Mouse (Mus musculus) MEL (cell line): ENCODE measurements around the gene Tcf7l2. TPM values are rescaled to one million over a fixed set of nuclear protein-coding genes. Genes with fewer than 3 reads are reported as not detected.
A peak's percentile ranks its signal among the peaks of the same experiment; 100 is the strongest.

Experiments used
- DNase-seq: peaks from one replicate; pipeline ENCODE4 v3.0.0; 2011; ENCODE audit warnings: low read depth, low spot score
- H3K27ac ChIP-seq: 2 replicates; pipeline ENCODE4 v1.5.1; 2012; ENCODE audit warnings: low read depth, mild to moderate bottlenecking, control low read depth, low read length, moderate library complexity; ENCODE audit not compliant: control insufficient read depth
- H3K27me3 ChIP-seq, 2 experiments: fragments of 150-350 bp in 1 of 2; sonication (generic) in 1 of 2; 2 replicates each; pipeline ENCODE4 v1.6.1; 2012; ENCODE audit warnings: low read length in 2 of 2, mild to moderate bottlenecking in 2 of 2, improper control_type of control experiment in 1 of 2, moderate library complexity in 1 of 2; ENCODE audit not compliant: insufficient read depth in 2 of 2, control insufficient read depth in 1 of 2
- H3K36me3 ChIP-seq, 2 experiments: 2 replicates each; pipeline ENCODE4 v1.6.1; 2012 to 2014; ENCODE audit warnings: low read length in 2 of 2, improper control_type of control experiment in 1 of 2, inconsistent platforms in 1 of 2, mild to moderate bottlenecking in 1 of 2; ENCODE audit not compliant: insufficient read depth in 2 of 2, control insufficient read depth in 1 of 2
- H3K4me1 ChIP-seq, 2 experiments: fragments of 150-350 bp in 1 of 2; sonication (generic) in 1 of 2; 2 replicates each; pipeline ENCODE4 v1.6.1; 2012; ENCODE audit warnings: low read length in 2 of 2, improper control_type of control experiment in 1 of 2, mild to moderate bottlenecking in 1 of 2; ENCODE audit not compliant: insufficient read depth in 2 of 2, control insufficient read depth in 1 of 2
- H3K4me3 ChIP-seq, 2 experiments: fragments of 150-350 bp in 1 of 2; sonication (generic) in 1 of 2; 2 replicates each; pipeline ENCODE4 v1.5.1; 2012; ENCODE audit warnings: low read depth in 2 of 2, low read length in 2 of 2, mild to moderate bottlenecking in 2 of 2, moderate library complexity in 2 of 2, control low read depth in 1 of 2, improper control_type of control experiment in 1 of 2; ENCODE audit not compliant: control insufficient read depth in 1 of 2, insufficient read depth in 1 of 2
- H3K79me2 ChIP-seq: 2 replicates; pipeline ENCODE4 v1.6.1; 2012; ENCODE audit warnings: mild to moderate bottlenecking, low read length, moderate library complexity; ENCODE audit not compliant: control insufficient read depth, poor library complexity, insufficient read depth
- H3K9ac ChIP-seq: 2 replicates; pipeline ENCODE4 v1.6.1; 2012; ENCODE audit warnings: low read depth, mild to moderate bottlenecking, control low read depth, low read length, moderate library complexity; ENCODE audit not compliant: control insufficient read depth, poor library complexity, severe bottlenecking
- H3K9me3 ChIP-seq: fragments of 150-350 bp; sonication (generic); replicated peaks from 2 replicates; pipeline ENCODE4 v1.6.1; 2012; ENCODE audit warnings: mild to moderate bottlenecking, low read length, improper control_type of control experiment, moderate library complexity; ENCODE audit not compliant: insufficient read depth
- BHLHE40 ChIP-seq: IDR thresholded peaks from 2 replicates; pipeline ENCODE4 v1.6.1; 2012; ENCODE audit warnings: low read depth, mild to moderate bottlenecking, inconsistent platforms, low read length, improper control_type of control experiment, borderline replicate concordance
- CHD1 ChIP-seq: IDR thresholded peaks from 2 replicates; pipeline ENCODE4 v1.6.1; 2012; ENCODE audit warnings: low read depth, mild to moderate bottlenecking, inconsistent platforms, low read length, improper control_type of control experiment
- CHD2 ChIP-seq: IDR thresholded peaks from 2 replicates; pipeline ENCODE4 v1.6.1; 2011; ENCODE audit warnings: low read length, improper control_type of control experiment
- CTCF ChIP-seq, 3 experiments: IDR thresholded peaks in 2 of 3; conservative IDR thresholded peaks in 1 of 3; 2 replicates each; pipeline ENCODE4 v1.5.1; 2011 to 2012; ENCODE audit warnings: low read length in 3 of 3, low read depth in 2 of 3, mild to moderate bottlenecking in 2 of 3, improper control_type of control experiment in 1 of 3, inconsistent platforms in 1 of 3, mixed read lengths in 1 of 3, moderate library complexity in 1 of 3; ENCODE audit not compliant: control insufficient read depth in 1 of 3, insufficient read depth in 1 of 3, poor library complexity in 1 of 3, severe bottlenecking in 1 of 3
- ELF1 ChIP-seq: IDR thresholded peaks from 2 replicates; pipeline ENCODE4 v1.6.1; 2014; ENCODE audit warnings: low read depth, mild to moderate bottlenecking, inconsistent platforms, low read length, improper control_type of control experiment, moderate library complexity
- ETS1 ChIP-seq: IDR thresholded peaks from 2 replicates; pipeline ENCODE4 v1.6.1; 2012; ENCODE audit warnings: low read depth, mild to moderate bottlenecking, inconsistent platforms, low read length, improper control_type of control experiment, moderate library complexity
- GATA1 ChIP-seq: IDR thresholded peaks from 2 replicates; pipeline ENCODE4 v1.6.1; 2011; ENCODE audit warnings: low read depth, low read length, improper control_type of control experiment
- HCFC1 ChIP-seq: IDR thresholded peaks from 2 replicates; pipeline ENCODE4 v1.6.1; 2012; ENCODE audit warnings: low read depth, mild to moderate bottlenecking, inconsistent platforms, low read length, improper control_type of control experiment, moderate library complexity
- JUND ChIP-seq: IDR thresholded peaks from 2 replicates; pipeline ENCODE4 v1.6.1; 2011; ENCODE audit warnings: low read depth, mild to moderate bottlenecking, improper control_type of control experiment, low read length
- KAT2A ChIP-seq: conservative IDR thresholded peaks from 2 replicates; pipeline ENCODE4 v1.6.1; 2012; ENCODE audit warnings: low read depth, low read length, improper control_type of control experiment, inconsistent platforms
- MAFK ChIP-seq: IDR thresholded peaks from 2 replicates; pipeline ENCODE4 v1.6.1; 2011; ENCODE audit warnings: low read depth, mild to moderate bottlenecking, low read length, improper control_type of control experiment, borderline replicate concordance
- MAX ChIP-seq: IDR thresholded peaks from 2 replicates; pipeline ENCODE4 v1.6.1; 2011; ENCODE audit warnings: low read length, improper control_type of control experiment
- MEF2A ChIP-seq: IDR thresholded peaks from 2 replicates; pipeline ENCODE4 v1.6.1; 2014; ENCODE audit warnings: low read depth, mild to moderate bottlenecking, inconsistent platforms, low read length, improper control_type of control experiment; ENCODE audit not compliant: poor library complexity, insufficient replicate concordance, severe bottlenecking; ENCODE audit errors: extremely low read depth
- MYB ChIP-seq: IDR thresholded peaks from 2 replicates; pipeline ENCODE4 v1.6.1; 2011; ENCODE audit warnings: mild to moderate bottlenecking, low read depth, low read length, improper control_type of control experiment
- NELFE ChIP-seq: IDR thresholded peaks from 2 replicates; pipeline ENCODE4 v1.6.1; 2011; ENCODE audit warnings: low read depth, low read length, improper control_type of control experiment
- POLR2A ChIP-seq, 2 experiments: IDR thresholded peaks; 2 replicates each; pipeline ENCODE4 v1.6.1; 2011 to 2012; ENCODE audit warnings: low read length in 2 of 2, mild to moderate bottlenecking in 2 of 2, control low read depth in 1 of 2, improper control_type of control experiment in 1 of 2, low read depth in 1 of 2, moderate library complexity in 1 of 2; ENCODE audit not compliant: control insufficient read depth in 1 of 2, insufficient read depth in 1 of 2, poor library complexity in 1 of 2
- POLR2AphosphoS5 ChIP-seq: IDR thresholded peaks from 2 replicates; pipeline ENCODE4 v1.6.1; 2012; ENCODE audit warnings: low read depth, borderline replicate concordance, mild to moderate bottlenecking, inconsistent platforms, low read length, moderate library complexity, mixed read lengths
- RAD21 ChIP-seq: IDR thresholded peaks from 2 replicates; pipeline ENCODE4 v1.6.1; 2011; ENCODE audit warnings: mild to moderate bottlenecking, low read depth, low read length, improper control_type of control experiment
- RCOR1 ChIP-seq: IDR thresholded peaks from 2 replicates; pipeline ENCODE4 v1.6.1; 2012; ENCODE audit warnings: low read depth, mild to moderate bottlenecking, inconsistent platforms, low read length, improper control_type of control experiment
- SIN3A ChIP-seq: IDR thresholded peaks from 2 replicates; pipeline ENCODE4 v1.6.1; 2012; ENCODE audit warnings: low read length, improper control_type of control experiment, inconsistent platforms
- TAL1 ChIP-seq: IDR thresholded peaks from 2 replicates; pipeline ENCODE4 v1.6.1; 2012; ENCODE audit warnings: mild to moderate bottlenecking, inconsistent platforms, low read length, moderate library complexity, mixed read lengths
- TCF12 ChIP-seq: IDR thresholded peaks from 2 replicates; pipeline ENCODE4 v1.6.1; 2014; ENCODE audit warnings: low read depth, mild to moderate bottlenecking, inconsistent platforms, low read length, improper control_type of control experiment, moderate library complexity
- UBTF ChIP-seq: IDR thresholded peaks from 2 replicates; pipeline ENCODE4 v1.6.1; 2012; ENCODE audit warnings: low read depth, mild to moderate bottlenecking, inconsistent platforms, low read length, improper control_type of control experiment, moderate library complexity, borderline replicate concordance; ENCODE audit not compliant: insufficient read depth
- USF2 ChIP-seq, 2 experiments: IDR thresholded peaks; 2 replicates each; pipeline ENCODE4 v1.6.1; 2011 to 2012; ENCODE audit warnings: improper control_type of control experiment in 2 of 2, low read length in 2 of 2, borderline replicate concordance in 1 of 2, inconsistent platforms in 1 of 2, low read depth in 1 of 2, mild to moderate bottlenecking in 1 of 2; ENCODE audit not compliant: insufficient read depth in 1 of 2
- ZC3H11A ChIP-seq: IDR thresholded peaks from 2 replicates; pipeline ENCODE4 v1.6.1; 2012; ENCODE audit warnings: low read depth, mild to moderate bottlenecking, inconsistent platforms, low read length, improper control_type of control experiment
- ZKSCAN1 ChIP-seq: IDR thresholded peaks from 2 replicates; pipeline ENCODE4 v1.6.1; 2012; ENCODE audit warnings: low read depth, mild to moderate bottlenecking, inconsistent platforms, low read length, improper control_type of control experiment, moderate library complexity
- ZMIZ1 ChIP-seq: IDR thresholded peaks from 2 replicates; pipeline ENCODE4 v1.6.1; 2012; ENCODE audit warnings: low read depth, mild to moderate bottlenecking, inconsistent platforms, low read length, improper control_type of control experiment, moderate library complexity
- ZNF384 ChIP-seq: IDR thresholded peaks from 2 replicates; pipeline ENCODE4 v1.6.1; 2012; ENCODE audit warnings: low read depth, mild to moderate bottlenecking, inconsistent platforms, low read length, improper control_type of control experiment
- polyA plus RNA-seq, 2 experiments: library from polyadenylated mRNA; stranded (reverse) in 1 of 2; unstranded in 1 of 2; fragments of >175 nt in 1 of 2; fragments of >200 nt in 1 of 2; gene quantifications; 2 replicates each; pipeline versions ENCODE4 v1.2.1 to v1.2.4; 2012; ENCODE audit warnings: low replicate concordance in 2 of 2, low read depth in 1 of 2; ENCODE audit not compliant: insufficient read length in 2 of 2, insufficient read depth in 1 of 2, missing spikeins in 1 of 2
- total RNA-seq: library from RNA; depleted of rRNA; stranded (reverse); fragments of 300-350 nt; gene quantifications from 2 replicates; pipeline ENCODE4 v1.2.3, GENCODE M21; 2012

Tcf7l2 gene
- total and polyA plus RNA-seq, 3 experiments, result 0.65 to 12.8 TPM; not detected in 1

GRCm38 (mm10) chr19:55865049-55865448 lies 123.4 kb downstream of the Tcf7l2 start:
- no peaks in the 10 kb centered on the region for H3K79me2 ChIP-seq
- peaks cover 49 to 71% of the 10 kb centered on the region in 2 experiments for H3K4me1 ChIP-seq
- no peak overlapping the region for H3K4me3 ChIP-seq
- no peaks in the 10 kb centered on the region for H3K9me3 ChIP-seq
- DNase-seq, result no peak
- H3K9ac ChIP-seq, result no peak overlapping the region
- H3K36me3 ChIP-seq, result peaks cover 0 to 57% of the 10 kb centered on the region in 2 experiments; a peak in 2 of 4 replicates
- peak overlapping the region; percentile 80 for H3K27ac ChIP-seq
- no peaks in the 10 kb centered on the region for H3K27me3 ChIP-seq
- TF ChIP-seq ZKSCAN1, result no peak
- no peak for TF ChIP-seq MYB
- TF ChIP-seq GATA1, result peak; percentile 73
- no peak for TF ChIP-seq USF2 (IDR thresholded peaks at IDR 0.05; ENCODE audit: borderline replicate concordance in 1 of 2, insufficient read depth in 1 of 2, low read depth in 1 of 2, low read length in 2 of 2)
- TF ChIP-seq SIN3A, result no peak
- TF ChIP-seq JUND, result no peak
- no peak for TF ChIP-seq UBTF
- TF ChIP-seq ELF1, result no peak

- H3K9ac ChIP-seq, result peak overlapping the region; percentile 41
- peak; percentile 97 for DNase-seq
- TF ChIP-seq RCOR1 (peak; percentile 86), CHD1 (peak; percentile 27; the same call in 1 of the 2 replicates), ZMIZ1 (peak; percentile 21; the same call in 1 of the 2 replicates), TCF12 (peak; percentile 89), HCFC1 (peak; percentile 58), CHD2 (peak; percentile 7; the same call in 1 of the 2 replicates), MAX (peak; percentile 85), NELFE (peak; percentile 50; the same call in 1 of the 2 replicates), MAFK (peak; percentile 96), MEF2A (no peak), MYB (peak; percentile 94), ZNF384 (peak; percentile 4; the same call in 1 of the 2 replicates), KAT2A (no peak), POLR2A (IDR thresholded peaks at IDR 0.05; ENCODE audit: control insufficient read depth in 1 of 2, insufficient read depth in 1 of 2, low read depth in 1 of 2, low read length in 2 of 2, poor library complexity in 1 of 2) (peak in 1 of 2 experiments; percentile 53; a peak in 1 of 4 replicates), RAD21 (peak; percentile 91), ETS1 (peak; percentile 96), ZC3H11A (peak; percentile 85), JUND (peak; percentile 87), BHLHE40 (peak; percentile 50; the same call in 1 of the 2 replicates), USF2 (IDR thresholded peaks at IDR 0.05; ENCODE audit: borderline replicate concordance in 1 of 2, insufficient read depth in 1 of 2, low read depth in 1 of 2, low read length in 2 of 2) (no peak), GATA1 (peak; percentile 98), CTCF (IDR thresholded peaks at IDR 0.05 in 2 of 3, conservative IDR thresholded peaks at IDR 0.05 in 1 of 3; ENCODE audit: control insufficient read depth in 1 of 3, insufficient read depth in 1 of 3, low read depth in 2 of 3, low read length in 3 of 3, poor library complexity in 1 of 3, severe bottlenecking in 1 of 3) (peak; percentile 35 to 84 (median 57)), POLR2AphosphoS5 (no peak), TAL1 (peak; percentile 50), UBTF (no peak)
Measured at GRCm38 (mm10) chr19:55865774-55866578, 124.4 kb downstream of the Tcf7l2 start.

More at GRCm38 (mm10) chr19:55865774-55866578, 124.4 kb downstream of the Tcf7l2 start:
- H3K9me3 ChIP-seq, result no peaks in the 10 kb centered on the region
- H3K4me3 ChIP-seq, result peak overlapping the region; percentile 21 to 40
- peaks cover 41 to 61% of the 10 kb centered on the region in 2 experiments for H3K4me1 ChIP-seq
- H3K79me2 ChIP-seq, result no peaks in the 10 kb centered on the region
- H3K27ac ChIP-seq, result peak overlapping the region; percentile 91
- H3K27me3 ChIP-seq, result no peaks in the 10 kb centered on the region
- peaks cover 0 to 48% of the 10 kb centered on the region in 2 experiments; a peak in 2 of 4 replicates for H3K36me3 ChIP-seq
